Mouse (Mus musculus): ENCODE measurements at regions not wholly inside any gene's neighbourhood (a gene's known extent, or its start where the extent isn't known, plus 50 kb on each side); places are given as distances from the start of the nearest gene placed in this dataset.
A peak's percentile ranks its signal among the peaks of the same experiment; 100 is the strongest.

DNA sequence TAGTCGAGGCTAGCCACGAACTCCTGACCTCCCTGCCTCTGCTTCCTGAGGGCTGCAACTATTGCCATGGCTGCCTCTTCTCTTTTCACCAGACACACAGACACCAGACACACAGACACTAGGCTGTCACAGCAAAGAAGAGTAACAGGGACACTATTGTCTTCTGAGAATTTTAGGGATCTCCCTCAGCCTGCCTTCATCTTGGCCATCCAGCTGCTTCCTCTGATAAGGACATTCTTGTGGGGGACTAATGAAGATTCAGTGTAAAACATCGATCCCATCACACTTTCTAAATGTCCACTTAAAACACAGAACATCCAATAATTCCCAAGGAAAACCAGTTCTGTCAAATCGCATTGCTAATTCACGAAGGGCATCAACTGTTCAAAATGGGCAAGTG lies 98.2 kb downstream of the Cd24a start:
- peaks cover 26% of the 10 kb centered on the region for H3K4me1 ChIP-seq
- H3K4me3 ChIP-seq (replicated peaks), result no peak overlapping the region
- H3K9me3 ChIP-seq (replicated peaks), result no peaks in the 10 kb centered on the region
- H3K27me3 ChIP-seq, result no peaks in the 10 kb centered on the region
- H3K36me3 ChIP-seq, result no peaks in the 10 kb centered on the region
- no peak overlapping the region for H3K4me2 ChIP-seq
- no peak overlapping the region for H3K27ac ChIP-seq
- no peak overlapping the region for H3K9ac ChIP-seq
- no peak for ATAC-seq (replicated peaks; ENCODE audit: low FRiP score)
- 73% methylated on average over 5 of the region's 5 CpGs for WGBS

DNA sequence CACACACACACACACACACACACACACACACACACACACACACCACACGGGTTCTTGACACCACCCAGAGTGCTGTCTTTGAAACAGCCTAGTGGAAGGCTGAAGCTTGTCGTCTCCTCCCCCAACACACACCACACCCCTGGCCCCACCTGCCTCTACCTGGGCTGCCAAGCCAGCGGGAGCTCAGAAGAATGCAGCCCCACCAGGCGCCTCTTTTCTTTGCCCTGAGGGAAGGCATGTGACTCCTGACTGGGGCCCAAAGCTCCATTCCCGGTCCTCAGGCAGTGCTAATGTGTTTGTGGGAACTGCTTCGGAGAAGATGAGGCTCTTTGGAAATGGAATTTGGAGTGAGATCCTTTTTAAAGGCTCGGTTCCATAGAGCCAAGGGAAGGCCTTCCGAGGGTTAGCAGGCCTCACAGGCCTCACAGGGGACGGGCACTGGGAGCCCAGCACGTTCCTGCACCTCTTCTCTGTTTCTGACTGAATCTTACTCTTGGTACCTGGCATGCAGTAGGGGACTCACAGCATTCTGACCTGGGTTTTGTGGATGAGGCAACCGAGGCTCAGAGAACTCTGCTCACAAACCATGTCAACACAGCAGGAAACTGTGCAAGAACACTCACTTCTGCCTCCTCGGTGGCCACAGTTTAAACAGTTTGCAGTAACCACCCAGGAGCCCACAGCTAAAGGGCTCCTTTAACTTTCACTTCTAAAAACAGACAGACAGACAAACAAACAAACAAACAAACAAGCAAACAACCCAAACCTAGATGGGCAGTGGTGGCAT lies 106.4 kb downstream of the Cd24a start:
- 43% methylated on average over 12 of the region's 12 CpGs for WGBS
- no peak overlapping the region for H3K4me3 ChIP-seq (replicated peaks)

DNA sequence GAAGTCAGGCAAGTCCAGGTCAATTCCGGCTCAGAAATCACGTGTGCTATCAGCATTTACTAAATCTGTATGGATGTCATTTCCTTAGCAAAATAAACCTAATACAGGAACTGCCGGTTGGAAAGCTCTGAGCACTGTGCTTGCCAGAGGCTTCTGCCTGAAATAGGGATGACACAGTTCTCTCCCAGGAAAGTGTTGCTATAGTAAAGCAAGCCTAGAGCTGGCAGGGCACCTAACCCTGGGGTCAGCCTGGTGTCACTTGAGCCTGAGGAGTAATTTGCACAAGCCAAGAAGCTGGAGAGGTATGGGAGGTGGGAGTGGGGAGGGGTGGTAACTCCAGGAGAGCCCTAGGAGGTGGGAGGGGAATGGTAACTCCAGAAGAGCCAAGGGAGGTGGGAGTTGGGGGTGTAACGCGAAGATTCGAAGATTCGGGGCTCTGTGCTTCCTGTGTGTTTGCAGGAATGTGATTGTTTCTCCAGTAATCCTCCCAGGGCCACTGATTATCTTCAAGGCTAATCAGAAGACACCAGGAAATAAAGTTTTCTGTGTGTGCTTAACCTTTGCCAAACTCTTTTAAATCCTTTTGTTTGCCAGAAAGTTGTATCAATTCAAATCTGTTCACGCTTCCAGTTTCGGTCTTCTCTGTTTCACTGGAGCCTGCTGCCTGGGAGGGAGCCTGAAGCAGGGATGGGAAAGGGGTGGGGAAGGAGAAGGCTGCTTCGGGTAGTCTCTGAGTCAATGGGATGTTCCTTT lies 111.3 kb downstream of the Cd24a start:
- Histone ChIP-seq H3K9ac (no peak overlapping the region), H3K4me2 (peak overlapping the region; percentile 44), H3K4me1 (peaks cover 43% of the 10 kb centered on the region), H3K4me3 (replicated peaks) (peak overlapping the region; percentile 6; the same call in 1 of the 2 replicates), H3K36me3 (no peaks in the 10 kb centered on the region), H3K27ac (peak overlapping the region; percentile 64), H3K27me3 (no peaks in the 10 kb centered on the region), H3K9me3 (replicated peaks) (no peaks in the 10 kb centered on the region)
- 4% methylated on average over 10 of the region's 10 CpGs for WGBS
- ATAC-seq (replicated peaks; ENCODE audit: low FRiP score), result peak; percentile 90

More for the DNA sequence above, 106.4 kb downstream of the Cd24a start:
- Histone ChIP-seq H3K9ac (no peak overlapping the region), H3K27ac (0 out of 2 replicates have a peak overlapping the region, but pooled peaks have one; percentile 10), H3K36me3 (no peaks in the 10 kb centered on the region), H3K4me1 (peaks cover 16% of the 10 kb centered on the region), H3K27me3 (no peaks in the 10 kb centered on the region), H3K4me2 (no peak overlapping the region), H3K9me3 (replicated peaks) (no peaks in the 10 kb centered on the region)
- ATAC-seq (replicated peaks; ENCODE audit: low FRiP score), result no peak

DNA sequence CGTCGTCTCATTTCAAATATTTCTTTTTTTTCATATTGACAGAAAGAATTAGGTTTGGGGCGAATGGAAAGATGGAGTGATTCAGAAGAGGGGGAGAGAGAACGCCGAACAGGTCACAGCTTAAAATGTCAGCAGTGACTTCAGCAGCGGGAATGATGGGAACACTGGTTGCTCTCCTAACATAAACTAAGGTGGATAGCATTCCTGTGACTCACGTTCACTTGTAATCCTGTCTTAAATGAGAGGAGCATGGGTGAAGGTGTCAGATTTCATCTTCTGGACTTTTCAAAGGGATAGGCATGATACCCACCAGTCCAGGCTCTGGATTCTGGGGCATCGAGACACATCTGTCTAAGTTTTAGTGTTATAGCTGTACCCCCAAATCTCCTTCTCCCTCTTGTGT lies 111.8 kb downstream of the Cd24a start:
- ATAC-seq (replicated peaks; ENCODE audit: low FRiP score), result no peak
- Histone ChIP-seq H3K9me3 (replicated peaks) (no peaks in the 10 kb centered on the region), H3K27ac (peak overlapping the region; percentile 64), H3K4me1 (peaks cover 48% of the 10 kb centered on the region), H3K36me3 (no peaks in the 10 kb centered on the region), H3K4me3 (replicated peaks) (0 out of 2 replicates have a peak overlapping the region, but pooled peaks have one; percentile 6), H3K27me3 (no peaks in the 10 kb centered on the region), H3K9ac (no peak overlapping the region), H3K4me2 (peak overlapping the region; percentile 44)
- 29% methylated on average over 8 of the region's 8 CpGs for WGBS

DNA sequence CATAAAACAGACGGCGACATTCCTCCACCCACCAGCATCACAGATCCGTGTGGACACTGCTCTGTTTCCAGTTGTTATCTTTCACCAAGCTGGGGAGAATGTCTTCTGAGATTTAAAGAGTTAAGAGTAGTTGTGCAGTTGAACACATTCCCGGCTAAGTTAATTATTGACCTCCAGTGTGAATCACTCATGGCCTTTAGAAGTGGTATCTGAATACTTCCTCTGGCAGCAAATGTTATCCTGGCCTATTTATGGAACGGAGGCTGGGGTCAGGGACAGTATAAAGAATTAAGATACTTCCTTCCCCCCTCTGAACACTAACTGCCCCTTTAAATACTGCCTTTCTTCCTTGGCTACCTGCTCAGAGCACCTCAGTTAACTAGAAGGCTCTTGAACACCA lies 115.9 kb downstream of the Cd24a start:
- ATAC-seq (replicated peaks; ENCODE audit: low FRiP score), result no peak
- Histone ChIP-seq H3K9ac (no peak overlapping the region), H3K4me3 (replicated peaks) (no peak overlapping the region), H3K36me3 (no peaks in the 10 kb centered on the region), H3K9me3 (replicated peaks) (no peaks in the 10 kb centered on the region), H3K27me3 (no peaks in the 10 kb centered on the region), H3K4me2 (no peak overlapping the region), H3K27ac (peak overlapping the region; percentile 73), H3K4me1 (peaks cover 44% of the 10 kb centered on the region)
- 41% methylated on average over 5 of the region's 5 CpGs for WGBS

DNA sequence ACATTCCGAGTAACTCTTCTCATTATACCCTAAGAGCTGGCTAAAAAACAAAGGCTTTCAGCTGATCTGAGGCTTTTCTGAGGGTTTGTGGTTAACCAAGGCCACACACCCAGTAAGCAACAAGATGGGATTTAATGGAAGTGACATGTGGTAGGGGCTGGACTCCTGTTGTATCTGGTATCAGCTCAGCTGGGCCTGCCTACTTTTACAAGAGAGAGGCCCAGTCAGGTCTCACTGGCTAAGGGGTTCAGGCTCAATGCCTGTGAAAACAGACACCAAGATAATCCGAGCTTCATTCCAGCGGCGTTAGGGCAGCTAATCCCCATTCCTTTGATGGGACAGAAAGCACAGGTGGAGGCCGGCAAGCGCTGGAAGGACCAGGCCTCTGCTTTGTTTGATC lies 116.4 kb downstream of the Cd24a start:
- Histone ChIP-seq H3K4me3 (replicated peaks) (no peak overlapping the region), H3K9me3 (replicated peaks) (no peaks in the 10 kb centered on the region), H3K9ac (no peak overlapping the region), H3K36me3 (no peaks in the 10 kb centered on the region), H3K27ac (peak overlapping the region; percentile 73), H3K4me1 (peaks cover 39% of the 10 kb centered on the region), H3K27me3 (no peaks in the 10 kb centered on the region), H3K4me2 (no peak overlapping the region)
- ATAC-seq (replicated peaks; ENCODE audit: low FRiP score), result peak; percentile 46; the same call in 1 of the 2 replicates
- 31% methylated on average over 6 of the region's 6 CpGs for WGBS

DNA sequence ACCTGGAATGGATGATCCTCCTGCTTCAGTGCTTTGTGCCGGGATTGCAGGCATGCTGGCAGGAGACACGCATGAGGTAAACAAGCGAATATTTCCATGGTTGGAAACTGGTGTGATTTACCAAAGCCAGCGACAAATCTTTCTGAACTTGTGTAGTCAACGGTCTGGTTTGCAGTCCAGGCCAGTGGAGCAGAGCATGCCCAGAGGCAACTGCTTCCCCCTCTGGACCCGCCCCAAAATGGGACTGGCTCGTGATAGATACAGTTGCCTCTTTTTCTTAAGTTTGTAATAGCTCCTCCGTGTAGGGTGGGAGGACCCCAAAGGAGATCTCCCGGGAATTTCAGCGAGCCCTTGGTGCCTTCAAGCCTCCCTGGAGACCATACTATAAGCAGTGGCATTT lies 117.4 kb downstream of the Cd24a start:
- ATAC-seq (replicated peaks; ENCODE audit: low FRiP score), result no peak
- WGBS, result 58% methylated on average over 10 of the region's 10 CpGs
- H3K4me1 ChIP-seq, result peaks cover 29% of the 10 kb centered on the region

DNA sequence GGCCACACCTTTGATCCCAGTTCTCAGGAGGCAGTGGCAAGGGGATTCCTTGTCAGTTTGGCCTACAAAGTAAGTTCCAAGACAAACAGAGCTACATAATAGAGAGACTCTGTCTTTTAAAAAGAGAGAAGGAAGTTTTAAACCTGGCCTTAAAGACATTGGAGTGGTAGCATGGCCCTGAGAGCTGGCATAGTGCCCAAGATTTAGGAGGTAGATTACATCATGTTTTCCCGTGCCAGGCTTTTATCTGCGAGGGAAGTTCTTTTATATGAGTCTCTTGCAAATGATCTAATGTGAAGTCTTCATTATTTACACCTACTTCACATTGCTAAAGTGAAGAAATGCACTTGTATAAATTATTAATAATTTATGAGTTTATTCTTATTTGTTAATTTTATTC lies 119.8 kb downstream of the Cd24a start:
- no peak overlapping the region for H3K4me3 ChIP-seq (replicated peaks)
- no peaks in the 10 kb centered on the region for H3K27me3 ChIP-seq
- no peak overlapping the region for H3K27ac ChIP-seq
- peaks cover 26% of the 10 kb centered on the region for H3K4me1 ChIP-seq
- H3K4me2 ChIP-seq, result no peak overlapping the region
- H3K36me3 ChIP-seq, result no peaks in the 10 kb centered on the region
- no peaks in the 10 kb centered on the region for H3K9me3 ChIP-seq (replicated peaks)
- WGBS, result 60% methylated on average over 2 of the region's 2 CpGs
- no peak for ATAC-seq (replicated peaks; ENCODE audit: low FRiP score)
- H3K9ac ChIP-seq, result no peak overlapping the region

More for the DNA sequence above, 117.4 kb downstream of the Cd24a start:
- H3K36me3 ChIP-seq, result no peaks in the 10 kb centered on the region
- H3K9ac ChIP-seq, result no peak overlapping the region
- no peak overlapping the region for H3K4me2 ChIP-seq
- peak overlapping the region; percentile 49; the same call in 1 of the 2 replicates for H3K27ac ChIP-seq
- H3K9me3 ChIP-seq (replicated peaks), result no peaks in the 10 kb centered on the region
- H3K4me3 ChIP-seq (replicated peaks), result no peak overlapping the region
- no peaks in the 10 kb centered on the region for H3K27me3 ChIP-seq

DNA sequence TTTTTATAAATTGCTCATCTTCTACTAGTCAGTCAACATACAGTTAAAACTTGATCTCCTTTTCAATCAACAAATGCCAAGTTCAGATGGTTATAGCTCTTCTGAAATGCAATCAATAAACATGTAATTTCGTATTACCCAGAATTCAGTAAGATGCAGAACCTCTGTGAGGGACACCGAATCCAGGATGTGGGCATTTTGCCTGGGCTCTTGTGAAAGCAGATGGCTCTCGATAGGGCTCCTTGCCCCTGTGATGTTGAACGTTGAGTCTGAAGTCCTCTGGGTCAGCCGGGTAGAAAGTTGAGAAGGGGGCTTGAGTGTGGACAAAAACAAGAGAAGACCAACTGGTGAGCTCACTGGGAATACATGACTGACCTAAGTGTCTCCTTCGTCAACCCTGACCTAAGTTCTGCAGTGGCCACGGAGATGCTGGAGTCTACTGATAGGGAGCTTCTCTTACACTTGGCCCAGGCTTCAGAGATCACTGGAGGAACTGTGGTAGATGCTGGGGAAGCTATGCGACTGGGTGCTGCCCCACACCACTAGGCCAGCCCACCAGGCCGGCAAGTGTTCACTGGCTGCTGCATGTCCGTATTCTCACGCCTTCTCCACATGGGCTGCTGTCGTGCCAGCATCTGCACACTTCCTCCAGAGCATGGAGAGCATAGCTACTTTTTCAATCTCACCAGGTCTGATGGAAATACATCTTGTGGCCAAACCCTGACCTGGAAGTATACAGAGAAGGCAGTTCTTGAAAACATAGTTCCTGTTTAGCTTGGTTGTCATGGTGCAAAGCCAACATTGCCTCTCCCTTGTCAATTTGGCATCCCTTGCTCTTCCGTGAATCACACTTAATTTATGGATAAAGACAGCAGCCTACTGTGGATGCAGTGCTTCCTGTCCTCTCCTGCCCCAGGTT lies 122.5 kb downstream of the Cd24a start:
- Histone ChIP-seq H3K9ac (no peak overlapping the region), H3K4me2 (no peak overlapping the region), H3K4me3 (replicated peaks) (no peak overlapping the region), H3K36me3 (no peaks in the 10 kb centered on the region), H3K4me1 (peaks cover 2% of the 10 kb centered on the region; the same call in 1 of the 2 replicates), H3K9me3 (replicated peaks) (no peaks in the 10 kb centered on the region), H3K27ac (no peak overlapping the region), H3K27me3 (no peaks in the 10 kb centered on the region)
- 87% methylated on average over 13 of the region's 13 CpGs for WGBS
- ATAC-seq (replicated peaks; ENCODE audit: low FRiP score), result no peak

DNA sequence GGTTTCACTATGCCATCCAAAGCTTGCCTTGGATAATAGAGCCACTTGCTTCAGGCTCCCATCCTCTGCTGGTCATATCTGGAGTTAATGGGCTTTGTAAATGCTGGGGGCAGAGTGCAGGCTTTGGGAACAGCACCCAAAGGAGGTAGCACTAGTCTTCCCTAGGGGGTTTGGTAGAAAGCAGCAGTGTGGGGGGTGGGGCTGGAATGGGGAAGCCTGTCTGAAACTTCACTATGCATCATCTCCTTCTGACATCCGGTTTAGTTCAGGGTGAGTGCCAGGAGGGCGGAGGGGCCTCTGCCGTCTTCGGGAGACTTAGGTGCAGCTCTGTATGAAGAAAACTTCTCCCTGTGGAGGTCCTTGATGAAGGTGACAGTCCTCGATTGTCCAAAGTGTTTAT lies 124.8 kb downstream of the Cd24a start:
- H3K4me1 ChIP-seq, result peaks cover 15% of the 10 kb centered on the region; the same call in 1 of the 2 replicates
- H3K4me2 ChIP-seq, result no peak overlapping the region
- no peaks in the 10 kb centered on the region for H3K9me3 ChIP-seq (replicated peaks)
- H3K4me3 ChIP-seq (replicated peaks), result no peak overlapping the region
- H3K36me3 ChIP-seq, result no peaks in the 10 kb centered on the region
- H3K9ac ChIP-seq, result no peak overlapping the region
- H3K27me3 ChIP-seq, result no peaks in the 10 kb centered on the region
- WGBS, result 79% methylated on average over 5 of the region's 5 CpGs
- H3K27ac ChIP-seq, result no peak overlapping the region
- ATAC-seq (replicated peaks; ENCODE audit: low FRiP score), result no peak

All from kidney, embryonic 15.5 days (tissue).